Comparison of ENCODE assay signal across 8 mouse cellular contexts in genomic region chr4:101292028-101292735, GRCm38 (mm10). TPM values are rescaled to one million over a fixed set of nuclear protein-coding genes. Genes with fewer than 3 reads are reported as not detected.
DNase-seq lines count a peak whose midpoint lies in the region; ATAC-seq lines count a peak whose summit lies in the region.

No protein-coding gene starts in this region.

- peaks cover 10% of the 10 kb centered on the region for H3K4me1 ChIP-seq in hindbrain, embryonic 14.5 days (replicated peaks; ENCODE audit: control insufficient read depth, insufficient read depth, low read length)

- 2% methylated on average over 41 of the region's 41 CpGs for WGBS in hindbrain, embryonic 14.5 days

- H3K9me3 ChIP-seq in hindbrain, embryonic 14.5 days (ENCODE audit: control insufficient read depth, low read length) = no peaks in the 10 kb centered on the region

- peak overlapping the region; percentile 49 for H3K9ac ChIP-seq in hindbrain, embryonic 14.5 days

- H3K4me2 ChIP-seq in hindbrain, embryonic 14.5 days (replicated peaks) = peak overlapping the region; percentile 86

- no peak overlapping the region for H3K27ac ChIP-seq in hindbrain, embryonic 14.5 days

- no peaks in the 10 kb centered on the region for H3K36me3 ChIP-seq in hindbrain, embryonic 14.5 days (replicated peaks; ENCODE audit: control insufficient read depth, insufficient read depth)

- peak; percentile 51; the same call in 1 of the 2 replicates for ATAC-seq in hindbrain, embryonic 14.5 days (ENCODE audit: low FRiP score)

- DNase-seq in R1 (ENCODE audit: low read depth, low spot score) = peak; percentile 50
- peak; percentile 79 to 87 for DNase-seq in cerebellum, postnatal 25 days
- DNase-seq in frontal cortex, postnatal 25 days (ENCODE audit: low spot score in 2 of 2) = peak; percentile 56 to 74
- DNase-seq in hindbrain, embryonic 14.5 days (ENCODE audit: low spot score) = peak; percentile 59
- peak; percentile 85 to 92 for DNase-seq in left cerebral cortex, adult 18-20 months (ENCODE audit: low spot score in 2 of 2)
- DNase-seq in lung, postnatal 4 days = peak; percentile 92 to 95
- DNase-seq in right cerebral cortex, adult 18-20 months = peak; percentile 90
- DNase-seq in urinary bladder, adult 2 months (ENCODE audit: low spot score) = peak; percentile 77

- peak overlapping the region; percentile 32 for H3K4me3 ChIP-seq in hindbrain, embryonic 14.5 days (replicated peaks; ENCODE audit: low read length)

- H3K27me3 ChIP-seq in hindbrain, embryonic 14.5 days (ENCODE audit: control insufficient read depth, insufficient read depth, low read length) = peaks cover 51% of the 10 kb centered on the region

RNA-seq across cellular contexts. Expression of gene Jak1, which starts 27.1 kb away (rescaled TPM):
- polyA plus RNA-seq in hindbrain, embryonic 14.5 days (2014; fragmentation: Nextera tagmentation; extraction: Ambion mirVana) = 100 and 112 TPM in 2 replicates
- total RNA-seq in left cerebral cortex, adult 18-20 months (2021) = 100 to 1,000 TPM; 125 to 129 TPM
- polyA plus RNA-seq in urinary bladder, adult 2 months (2012; rRNA removed) = 64.0 and 71.2 TPM in 2 replicates
